Mouse (Mus musculus): ENCODE results near the gene Fxyd2.

Gene Fxyd2

GRCm38 (mm10) chr9:45429951-45430697 lies 30.7 kb downstream of the Fxyd2 start:
- no peak for DNase-seq

- no peak for DNase-seq
These were observed 31.2 kb downstream of the Fxyd2 start for GRCm38 (mm10) chr9:45430698-45430959.

GRCm38 (mm10) chr9:45431150-45431549 lies 31.7 kb downstream of the Fxyd2 start:
- no peak for DNase-seq

GRCm38 (mm10) chr9:45432639-45433038 lies 33.2 kb downstream of the Fxyd2 start:
- DNase-seq: no peak

- DNase-seq: no peak
These were observed 33.6 kb downstream of the Fxyd2 start for GRCm38 (mm10) chr9:45433119-45433518.

- DNase-seq: no peak
These were observed 34.7 kb downstream of the Fxyd2 start for GRCm38 (mm10) chr9:45434171-45434570.

- no peak for DNase-seq
These were observed 39.6 kb downstream of the Fxyd2 start for GRCm38 (mm10) chr9:45439025-45439424.

- DNase-seq: no peak
These were observed 40.8 kb downstream of the Fxyd2 start for GRCm38 (mm10) chr9:45440083-45440784.

GRCm38 (mm10) chr9:45444251-45444798 lies 44.9 kb downstream of the Fxyd2 start:
- DNase-seq: no peak

GRCm38 (mm10) chr9:45449658-45450057 lies 50.2 kb downstream of the Fxyd2 start:
- DNase-seq: no peak

GRCm38 (mm10) chr9:45451346-45451745 lies 51.9 kb downstream of the Fxyd2 start:
- no peak for DNase-seq

- no peak for DNase-seq
These were observed 54.6 kb downstream of the Fxyd2 start for GRCm38 (mm10) chr9:45454032-45454431.

- DNase-seq: no peak
These were observed 55.6 kb downstream of the Fxyd2 start for GRCm38 (mm10) chr9:45454889-45455610.

- no peak for DNase-seq
These were observed 57.7 kb downstream of the Fxyd2 start for GRCm38 (mm10) chr9:45457200-45457599.

- DNase-seq: no peak
These were observed 58.9 kb downstream of the Fxyd2 start for GRCm38 (mm10) chr9:45458363-45458762.

Data from lung, postnatal 4 days (tissue).